Mouse (Mus musculus) ovary, postnatal 36 days (tissue): ENCODE data around the gene Prkg1.

Source experiments
- DNase-seq: peaks from one replicate; pipeline ENCODE4 v3.0.0; 2022; ENCODE audit warnings: low spot score, mixed read lengths

The Prkg1 gene

DNA sequence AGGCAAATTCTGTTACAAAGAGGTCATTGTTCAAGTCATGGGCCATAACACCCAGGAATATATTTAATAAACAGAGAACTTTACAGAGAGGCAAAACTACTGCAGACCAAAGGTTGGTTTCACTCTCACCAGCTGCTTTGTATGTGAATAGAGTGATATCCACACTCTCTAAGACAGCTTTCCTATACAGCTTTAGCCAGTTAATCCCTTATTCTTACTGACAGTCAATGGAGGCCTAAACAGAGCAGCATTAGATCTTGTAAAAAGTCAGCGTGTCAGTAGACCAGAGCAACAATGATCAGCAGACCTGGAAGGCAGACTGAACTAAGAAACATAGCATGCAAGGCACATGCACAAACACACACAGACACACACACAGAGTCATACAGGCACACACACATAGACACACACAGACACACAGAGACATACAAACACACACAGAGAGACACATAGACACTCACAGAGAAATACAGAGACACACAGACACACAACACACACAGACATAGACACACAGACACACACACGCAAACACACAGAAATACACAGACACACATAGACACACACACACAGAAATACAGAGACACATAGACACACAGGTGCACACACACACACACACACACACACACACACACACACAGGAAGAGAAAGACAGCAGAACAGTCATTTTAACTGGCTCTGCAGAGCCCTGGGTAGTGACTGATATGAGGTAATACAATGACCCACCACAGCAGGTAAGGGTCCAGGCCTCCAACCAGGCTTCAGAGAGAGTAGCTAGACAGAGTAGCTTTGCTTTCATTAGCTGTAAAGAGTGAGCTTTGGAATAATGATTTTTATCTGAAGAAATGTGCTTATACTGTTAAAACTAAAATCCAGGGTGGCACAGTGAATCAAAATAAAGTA lies 723.6 kb downstream of the Prkg1 start:
- no peak for DNase-seq

DNA sequence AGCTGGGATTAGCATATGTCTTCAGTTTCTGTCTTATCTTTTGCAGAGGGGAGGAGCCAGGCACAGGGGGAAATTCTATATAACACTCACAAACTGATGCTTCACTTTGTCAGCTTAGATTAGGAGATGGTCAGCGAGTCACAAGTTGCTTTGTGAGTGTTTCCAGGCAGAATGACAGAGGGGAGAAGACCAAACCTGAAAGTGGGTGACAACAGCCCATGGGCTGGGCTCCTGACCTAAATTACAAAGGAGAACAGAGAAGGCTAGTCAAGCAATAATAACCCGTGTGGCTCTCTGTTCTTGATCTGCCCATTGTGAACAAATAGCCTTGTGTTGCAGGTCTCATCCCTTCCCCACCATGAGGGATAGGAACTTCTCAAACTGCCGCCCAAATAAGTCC lies 725.9 kb downstream of the Prkg1 start:
- no peak for DNase-seq

DNA sequence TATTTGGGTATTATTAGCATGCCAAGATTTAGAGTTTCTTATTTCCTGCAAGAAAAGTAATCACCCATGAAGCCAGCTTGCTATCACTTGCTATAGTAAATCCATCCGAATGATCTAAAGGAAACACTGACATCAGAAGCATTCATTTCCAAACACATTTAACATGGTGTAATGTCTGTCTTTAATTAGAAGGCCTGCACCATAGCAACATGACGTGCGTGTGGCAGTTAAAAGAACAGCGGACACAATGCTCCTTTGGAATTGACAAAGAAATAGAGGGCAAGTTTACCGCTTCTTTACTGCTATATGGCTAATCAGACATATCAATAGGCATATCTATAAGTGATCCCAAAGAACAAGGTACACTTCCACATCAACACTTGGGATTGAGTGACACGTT lies 733.2 kb downstream of the Prkg1 start:
- DNase-seq, result no peak

DNA sequence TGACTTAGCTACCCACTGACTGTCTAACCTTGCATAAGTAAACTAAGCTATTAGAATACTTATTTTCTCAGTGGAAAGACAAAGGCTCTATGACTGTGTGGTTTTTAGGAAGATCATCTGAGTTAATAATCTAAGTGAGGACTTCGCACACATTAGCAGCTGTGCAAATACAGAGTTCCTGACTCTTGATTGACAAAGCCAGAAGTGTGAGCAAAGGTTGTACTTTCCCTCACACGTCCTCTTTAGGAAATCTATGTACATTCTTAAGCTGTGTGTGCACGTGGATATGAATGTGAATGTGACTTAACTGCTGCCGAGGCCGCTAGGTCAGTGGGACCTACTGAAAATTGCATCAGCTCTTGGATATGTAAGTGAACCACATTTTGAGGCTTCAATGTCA lies 738.0 kb downstream of the Prkg1 start:
- no peak for DNase-seq

DNA sequence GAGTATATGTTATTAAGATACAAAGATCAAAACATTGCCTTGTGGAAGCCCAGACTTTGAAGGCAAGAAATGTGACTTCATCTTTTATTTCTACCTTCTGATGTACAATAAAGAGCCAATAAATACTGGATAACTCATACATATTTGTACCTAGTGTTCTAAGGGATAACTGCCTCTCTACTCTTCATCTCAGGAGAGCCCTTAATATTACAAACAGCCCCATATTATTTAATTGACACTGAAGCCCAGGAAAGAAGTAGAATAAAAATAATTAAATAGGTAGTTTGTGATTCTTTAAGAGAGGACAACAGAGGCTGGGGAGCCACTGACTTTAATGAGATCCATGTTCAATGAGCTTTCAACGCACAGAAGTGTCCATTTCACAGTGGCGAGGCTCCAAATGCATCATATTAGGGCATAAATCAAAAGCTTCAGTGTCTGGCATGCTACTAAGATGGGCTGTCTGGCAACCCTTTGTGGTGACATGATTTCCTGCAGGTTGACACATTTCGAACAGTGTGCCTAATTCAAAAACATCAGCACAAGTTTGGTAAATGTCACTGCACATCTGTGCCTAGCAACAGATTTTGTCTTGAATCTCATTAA lies 753.2 kb downstream of the Prkg1 start:
- DNase-seq, result no peak

DNA sequence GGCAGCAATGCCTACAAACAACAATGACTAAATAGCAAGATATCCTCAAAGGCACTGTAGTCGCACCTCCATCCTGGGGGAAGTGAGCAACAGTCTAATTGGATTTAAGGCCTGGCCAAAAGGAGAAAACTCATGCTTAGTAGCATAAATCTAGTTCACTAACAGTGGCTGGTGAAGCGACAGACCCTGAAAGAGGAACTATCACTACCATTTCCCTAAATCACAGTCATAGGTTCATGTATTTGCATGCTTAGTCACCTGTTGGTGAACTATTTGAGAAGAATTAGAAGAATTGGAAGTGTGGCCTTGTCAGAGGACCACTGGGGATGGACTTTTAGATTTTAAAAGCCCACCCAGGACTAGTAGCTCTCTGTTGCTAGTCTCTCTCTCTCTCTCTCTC lies 766.3 kb downstream of the Prkg1 start:
- DNase-seq, result no peak

DNA sequence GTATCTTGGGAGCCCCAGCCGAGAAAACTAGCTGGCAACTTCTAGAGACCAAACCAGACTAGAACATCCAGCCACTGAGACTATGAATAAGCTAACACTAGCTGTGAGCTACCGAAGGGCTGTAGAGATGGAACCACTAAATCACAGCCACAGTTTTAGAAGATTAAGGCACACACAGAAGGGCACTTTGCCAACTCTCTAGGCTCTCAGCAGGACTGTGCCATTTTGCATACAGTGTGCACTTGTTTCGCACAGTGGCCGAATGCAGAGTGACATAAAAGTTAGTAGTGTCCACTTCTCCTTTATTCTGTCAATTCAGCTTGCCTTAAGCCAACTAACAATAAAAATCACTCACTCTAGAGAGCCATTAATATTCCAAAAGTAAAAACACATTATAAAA lies 774.4 kb downstream of the Prkg1 start:
- DNase-seq, result no peak

DNA sequence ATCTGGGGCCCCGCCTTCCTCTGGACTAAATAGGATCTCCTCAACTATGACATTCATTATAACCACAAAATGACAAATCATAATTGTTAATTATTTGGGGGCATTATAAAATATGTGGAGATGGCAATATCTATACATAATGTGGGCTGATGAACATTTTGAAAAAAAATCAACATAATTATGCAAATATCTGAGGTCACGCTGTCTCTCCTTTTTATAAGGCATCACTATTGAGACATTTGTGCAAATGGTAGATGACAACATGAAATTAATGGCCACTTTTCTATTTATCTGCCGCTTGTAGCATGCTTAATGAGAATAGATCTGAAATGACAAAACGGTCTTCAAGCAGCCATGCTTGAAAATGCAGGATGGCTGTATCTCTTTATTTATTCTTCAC lies 782.4 kb downstream of the Prkg1 start:
- DNase-seq, result no peak

DNA sequence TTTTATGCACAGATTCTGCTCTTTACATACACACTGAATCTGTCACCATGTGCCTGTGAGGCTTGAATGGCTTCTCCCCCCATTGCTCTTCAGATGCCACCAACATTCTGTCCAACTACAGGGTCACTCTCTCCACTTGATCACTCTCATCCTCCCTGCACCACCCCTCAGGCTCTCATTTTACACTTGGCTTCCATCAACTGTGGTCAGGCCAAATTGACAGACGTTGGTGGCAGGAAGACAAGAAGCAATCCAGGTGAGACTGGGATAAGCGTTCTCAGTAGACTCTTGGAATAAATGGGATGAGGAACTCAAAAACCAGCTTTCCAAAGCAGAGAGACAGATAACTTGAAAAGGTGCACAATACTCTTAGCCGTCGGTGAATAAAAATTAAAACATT lies 786.7 kb downstream of the Prkg1 start:
- DNase-seq, result no peak

DNA sequence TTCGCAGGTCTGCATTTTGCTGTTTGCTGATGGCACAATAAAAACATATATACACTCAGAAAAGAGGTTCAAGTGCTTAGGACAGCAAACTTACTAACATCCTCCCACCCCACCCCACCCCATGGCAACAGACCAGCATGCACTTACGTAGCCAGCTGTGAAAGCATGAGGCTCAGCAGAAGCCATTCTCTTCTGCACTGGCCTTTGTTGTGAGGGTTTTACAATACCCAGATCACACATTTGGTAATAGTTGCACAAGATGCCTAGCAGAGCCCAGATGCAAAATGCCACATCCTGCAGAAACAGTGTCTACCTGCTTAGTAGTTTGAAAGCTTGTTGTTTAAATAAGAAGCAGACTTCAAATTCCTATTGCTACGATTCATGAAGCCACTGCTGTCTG lies 814.2 kb downstream of the Prkg1 start:
- no peak for DNase-seq

DNA sequence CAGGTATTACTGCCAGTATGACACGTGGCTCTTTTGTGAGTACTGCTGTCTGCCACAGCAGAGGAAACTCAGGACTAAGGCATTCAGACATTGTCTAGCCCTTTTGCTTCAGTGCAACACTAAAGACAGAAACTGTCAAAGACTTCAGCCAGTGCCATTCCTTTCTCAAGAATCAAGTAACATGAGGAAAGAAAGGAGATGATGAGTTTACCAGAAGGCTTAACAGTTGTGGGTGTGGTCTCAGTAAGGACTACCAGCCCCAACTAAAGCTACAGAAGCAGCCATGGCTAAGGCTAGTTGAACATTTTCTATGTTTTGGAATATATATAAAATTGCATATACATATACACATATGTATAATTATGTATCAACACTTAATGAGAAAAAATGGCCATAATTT lies 816.6 kb downstream of the Prkg1 start:
- DNase-seq, result no peak

DNA sequence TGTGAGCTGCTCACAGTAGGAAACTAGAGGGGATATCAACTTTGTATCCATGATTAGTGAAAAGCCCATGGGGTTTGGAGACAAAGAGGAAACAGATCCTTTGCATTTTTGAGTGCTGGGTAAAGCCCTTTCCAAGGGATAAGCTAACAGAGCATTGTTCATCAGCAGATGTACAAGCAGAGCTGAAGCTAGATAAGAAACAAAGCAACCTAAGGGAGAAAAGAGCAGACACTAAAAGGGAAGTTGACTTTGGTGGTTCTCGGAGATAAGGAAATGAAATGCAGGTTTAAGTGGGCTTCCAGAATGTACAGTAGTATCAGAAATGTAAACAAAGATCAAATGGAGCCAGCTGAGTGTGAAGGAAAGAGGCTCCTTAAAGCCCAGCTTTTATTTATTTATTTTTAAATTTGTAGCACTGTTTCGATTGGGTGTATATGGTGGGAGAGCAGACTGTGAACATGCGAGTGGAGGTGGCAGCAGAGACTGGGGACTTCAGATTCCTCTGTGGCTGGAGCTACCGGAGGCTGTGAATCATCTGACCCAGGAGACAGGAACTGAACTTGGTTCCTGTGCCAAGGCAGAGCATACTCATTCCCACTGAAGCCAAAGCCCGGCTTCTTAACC lies 822.4 kb downstream of the Prkg1 start:
- no peak for DNase-seq

DNA sequence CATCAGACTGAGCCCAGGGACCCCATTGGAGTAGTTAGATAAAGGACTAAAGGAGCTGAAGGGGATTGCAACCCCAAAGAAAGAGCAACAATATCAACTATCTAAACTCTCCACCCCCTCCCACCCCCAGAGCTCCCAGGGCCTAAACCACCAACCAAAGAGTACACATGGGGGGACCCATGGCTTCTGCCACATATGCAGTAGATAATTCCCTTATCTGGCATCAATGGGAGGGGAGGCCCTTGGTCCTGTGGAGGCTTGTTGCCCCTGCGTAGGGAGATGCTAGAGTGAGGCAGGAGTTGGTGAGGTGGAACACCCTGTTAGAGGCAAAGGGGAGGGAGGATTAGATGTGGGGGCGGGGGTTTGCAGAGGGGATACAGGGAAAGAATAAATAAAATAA lies 826.8 kb downstream of the Prkg1 start:
- no peak for DNase-seq

DNA sequence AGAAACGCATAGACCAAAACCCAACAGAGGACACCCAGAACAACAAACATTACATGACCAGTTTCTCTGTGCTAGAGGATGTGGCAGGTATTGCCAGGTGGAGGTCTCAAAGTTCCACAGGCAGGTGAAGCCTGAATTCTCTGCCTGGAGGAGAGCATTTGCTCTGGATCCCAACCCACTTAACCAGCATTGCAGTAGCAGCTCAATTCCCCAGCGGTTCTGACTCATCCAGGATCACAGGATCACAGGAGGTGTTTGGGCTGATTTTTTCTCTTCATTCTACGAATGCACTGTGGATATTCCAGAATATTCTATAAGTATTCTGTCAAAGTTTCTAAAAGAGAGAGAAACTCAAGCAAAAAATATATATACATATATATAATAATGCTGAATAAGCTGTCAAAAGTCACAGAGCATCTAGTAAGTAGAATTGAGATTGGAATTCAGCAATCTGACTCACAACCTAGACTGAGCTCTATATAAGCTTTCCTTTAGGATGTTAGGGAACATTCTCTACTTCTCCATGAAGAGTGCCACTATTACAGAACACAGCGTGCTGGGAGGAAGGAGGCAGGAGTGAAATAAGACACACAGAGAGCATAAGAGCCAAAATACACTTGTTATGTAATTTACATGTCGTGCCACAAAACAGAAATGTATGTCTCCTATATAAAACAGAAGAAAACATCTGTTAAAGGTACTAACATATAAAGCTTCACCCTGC lies 833.2 kb downstream of the Prkg1 start:
- no peak for DNase-seq

DNA sequence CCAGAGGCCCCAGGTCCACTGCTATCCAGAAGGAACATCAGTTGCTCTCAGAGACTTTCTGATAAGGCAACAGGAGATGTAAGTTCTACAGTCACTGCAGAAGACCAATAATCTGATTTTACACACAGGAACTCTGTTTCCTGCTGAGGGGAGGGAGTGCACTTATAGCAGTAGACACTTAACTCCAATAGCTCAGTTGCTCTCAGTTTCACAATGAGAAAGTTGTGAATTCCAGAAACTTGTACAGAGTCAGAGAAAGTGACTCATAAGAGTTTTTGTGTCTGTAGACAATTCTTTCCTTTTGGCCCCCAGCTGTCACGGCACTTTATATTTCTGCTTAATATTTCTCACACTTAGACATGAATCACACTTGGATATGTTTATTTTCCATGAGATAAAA lies 840.8 kb downstream of the Prkg1 start:
- no peak for DNase-seq

DNA sequence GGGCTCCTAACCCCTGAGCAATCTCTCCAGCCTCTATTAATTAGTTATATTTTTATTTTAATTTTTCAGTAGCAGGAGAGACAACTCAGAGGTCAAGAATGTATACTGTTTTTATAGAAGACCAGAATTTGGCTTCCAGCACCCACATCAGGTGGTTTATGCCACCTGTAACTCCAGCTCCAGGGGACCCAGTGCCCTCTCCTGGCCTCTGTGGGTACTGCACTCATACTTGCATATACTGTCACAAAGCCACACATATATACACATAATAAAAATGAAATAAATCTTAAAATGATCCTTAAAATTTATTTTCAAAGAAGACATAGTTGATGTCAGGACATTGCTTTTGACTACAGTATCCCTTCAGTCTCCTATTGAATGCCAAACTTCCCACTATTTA lies 862.5 kb downstream of the Prkg1 start:
- DNase-seq, result no peak

DNA sequence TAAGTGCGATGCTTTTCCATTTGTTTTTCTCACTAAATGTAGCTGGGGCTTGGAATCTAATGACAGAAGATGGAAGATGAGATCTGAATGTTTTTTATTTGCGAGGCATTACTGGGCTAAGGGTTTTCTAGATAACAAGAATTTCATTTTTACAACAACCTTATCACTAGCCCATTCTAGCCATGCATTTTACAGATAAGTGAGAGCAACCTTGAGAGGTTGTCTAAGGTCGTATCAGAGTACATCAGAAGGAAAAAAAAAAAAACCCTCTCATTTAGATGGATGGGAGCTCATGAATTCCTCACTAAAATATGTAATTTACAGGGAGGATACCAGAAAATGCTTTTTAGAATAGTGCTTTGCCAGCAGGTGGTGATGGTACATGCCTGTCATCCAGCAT lies 863.8 kb downstream of the Prkg1 start:
- no peak for DNase-seq

DNA sequence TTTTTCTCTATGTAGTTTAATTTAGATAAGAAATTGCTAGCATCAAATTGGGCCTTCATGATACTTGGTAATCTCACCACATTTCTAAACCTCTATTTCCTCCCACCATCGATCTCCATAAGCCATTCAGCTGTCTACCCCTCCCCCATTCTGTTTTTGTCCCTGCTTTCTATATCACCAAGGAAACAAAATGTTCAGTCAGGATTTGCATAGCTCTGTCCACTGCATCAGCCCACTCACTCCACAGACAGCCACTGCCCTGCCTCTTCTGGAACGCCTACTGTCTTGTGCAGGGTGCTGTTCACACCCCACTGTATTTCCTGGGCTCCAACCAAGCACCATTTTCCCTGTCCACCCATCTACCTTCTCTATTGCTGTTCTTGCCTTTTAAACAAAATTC lies 874.5 kb downstream of the Prkg1 start:
- no peak for DNase-seq

DNA sequence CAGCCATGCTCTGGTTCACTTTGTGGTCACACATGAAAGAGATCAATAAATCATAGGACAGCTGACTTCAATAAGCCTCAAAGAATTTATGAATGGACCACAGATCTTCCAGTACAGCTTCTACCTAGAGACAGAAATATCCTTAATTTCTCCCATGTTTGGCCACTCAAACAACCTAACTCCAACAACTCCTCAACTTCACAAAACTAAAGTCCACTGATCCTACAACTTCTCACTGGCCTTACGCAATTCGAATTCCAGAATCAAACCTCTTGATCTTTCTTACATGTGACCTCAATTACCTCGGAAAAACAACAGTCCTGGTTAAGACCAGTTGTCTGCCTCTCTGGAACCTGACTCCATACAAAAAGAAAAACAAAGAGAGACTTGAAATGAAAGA lies 875.0 kb downstream of the Prkg1 start:
- no peak for DNase-seq

DNA sequence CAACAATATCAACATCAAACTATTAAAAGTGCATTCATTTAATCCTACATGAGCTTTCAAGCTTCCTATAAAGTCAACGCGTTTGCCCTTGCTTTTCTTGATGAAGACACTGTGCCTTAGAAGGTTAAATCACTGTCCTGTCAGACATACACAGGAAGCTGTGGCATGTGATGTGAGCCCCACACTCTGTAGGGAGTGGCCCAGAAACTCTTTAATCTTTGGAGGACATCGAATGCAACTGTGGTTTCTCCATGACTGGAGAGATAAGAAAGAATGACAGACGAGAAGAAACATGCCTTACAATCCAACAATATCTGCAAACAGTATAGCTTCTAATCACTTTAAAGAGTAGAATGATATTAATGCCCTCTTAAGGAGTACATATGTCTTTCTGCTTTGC lies 903.4 kb downstream of the Prkg1 start:
- no peak for DNase-seq

DNA sequence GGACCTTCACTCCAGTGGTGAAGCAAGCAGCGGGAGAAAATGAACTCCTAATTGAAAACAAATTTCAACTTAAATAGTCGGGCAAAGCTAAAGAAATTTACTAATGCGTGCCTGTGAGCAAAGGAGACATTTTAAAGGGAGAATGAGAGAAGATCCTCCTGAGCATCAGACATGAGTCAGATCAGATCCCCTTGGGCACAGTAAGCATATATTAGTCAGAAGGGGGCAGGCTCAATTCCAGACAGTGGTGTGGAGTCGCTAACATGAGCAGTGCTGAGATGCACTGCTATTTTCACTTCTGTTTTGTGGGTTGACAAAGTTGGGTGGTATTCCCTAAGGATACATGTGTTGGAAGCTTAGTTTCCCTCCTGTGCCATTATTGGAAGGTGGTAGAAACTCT lies 913.8 kb downstream of the Prkg1 start:
- no peak for DNase-seq

DNA sequence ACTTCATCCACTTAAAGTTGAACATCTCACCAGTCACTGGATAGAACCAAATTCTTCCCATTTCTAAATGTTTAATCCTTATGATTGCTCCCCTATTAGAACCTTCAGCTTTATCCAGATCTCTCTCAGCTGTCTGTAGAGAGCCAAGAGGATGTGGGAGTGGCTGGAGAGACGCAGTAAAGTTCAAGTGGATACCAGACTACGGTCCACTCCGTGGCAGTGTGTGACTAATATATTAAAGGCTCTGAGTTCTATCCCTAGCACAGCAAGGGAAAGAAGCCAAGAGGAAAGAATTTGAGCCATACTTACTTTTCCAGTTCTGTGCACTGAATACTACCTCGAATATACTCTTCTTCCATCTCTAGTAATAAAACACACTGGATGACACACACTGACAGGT lies 919.9 kb downstream of the Prkg1 start:
- DNase-seq, result no peak

DNA sequence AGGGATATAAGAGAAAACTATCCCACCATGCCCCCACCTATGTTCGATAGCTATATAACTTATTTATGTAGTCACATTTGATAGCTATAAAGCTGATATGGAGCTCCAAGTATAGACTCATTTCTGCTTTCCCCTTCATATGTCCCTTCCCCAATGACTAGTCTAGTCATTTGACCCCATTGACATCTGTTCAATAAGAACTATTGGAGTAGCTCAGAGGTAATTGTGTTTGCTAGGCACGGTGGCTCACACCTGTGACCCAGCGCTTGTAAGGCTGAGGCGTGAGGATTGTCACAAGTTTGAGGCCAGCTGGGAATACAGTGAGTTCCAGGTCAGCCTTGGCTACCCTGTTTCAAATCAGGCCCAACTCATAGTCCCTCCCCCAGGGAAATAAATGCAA lies 921.2 kb downstream of the Prkg1 start:
- DNase-seq, result no peak
